Comparison of ENCODE assay signal across 10 mouse cellular contexts in the genomic region with DNA sequence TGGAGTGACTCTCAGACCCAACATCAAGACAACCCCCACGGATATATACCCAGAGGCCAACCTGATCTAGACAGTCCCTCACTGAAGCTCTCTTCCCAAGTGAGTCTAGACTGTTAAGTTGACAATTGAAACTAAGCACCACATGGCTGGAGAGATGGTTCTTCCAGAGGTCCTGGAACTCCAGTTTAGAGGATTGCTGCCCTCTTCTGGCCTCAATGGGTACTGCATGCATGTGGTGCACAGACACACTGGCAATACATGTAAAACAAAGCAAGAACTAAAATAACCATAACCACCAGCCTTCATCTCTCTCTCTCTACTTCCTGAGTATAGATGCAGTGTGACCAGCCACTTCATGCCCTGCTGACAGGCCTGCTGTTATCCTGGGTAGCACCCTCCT. TPM values are rescaled to one million over a fixed set of nuclear protein-coding genes. Genes with fewer than 3 reads are reported as not detected.
DNase-seq lines count a peak whose midpoint lies in the region; ATAC-seq and TF ChIP-seq lines count a peak whose summit lies in the region.
"Had no signal": no experiment of that assay in that cellular context is flagged by ENCODE, and none has a peak within 500 bp of the region (broad histone marks: within the 10 kb centered on the region; RNA-seq: fewer than 3 reads in every experiment).

No protein-coding gene starts in this region.

- TF ChIP-seq POLR2A in testis, adult 2 months (IDR thresholded peaks at IDR 0.05; ENCODE audit: control insufficient read depth, low read depth, low read length) = no peak

- H3K4me1 ChIP-seq in forebrain, embryonic 11.5 days (replicated peaks; ENCODE audit: control insufficient read depth, insufficient read depth, low read length) = no peaks in the 10 kb centered on the region
- H3K4me1 ChIP-seq in forebrain, embryonic 16.5 days (replicated peaks; ENCODE audit: control insufficient read depth, insufficient read depth, low read length) = no peaks in the 10 kb centered on the region
- H3K4me1 ChIP-seq in midbrain, embryonic 11.5 days (ENCODE audit: control insufficient read depth, insufficient read depth, low read length) = no peaks in the 10 kb centered on the region; the same call in 1 of the 2 replicates
- H3K4me1 ChIP-seq in midbrain, embryonic 14.5 days (ENCODE audit: control insufficient read depth, insufficient read depth, low read length) = no peaks in the 10 kb centered on the region
- peaks cover 8% of the 10 kb centered on the region for H3K4me1 ChIP-seq in testis, adult 2 months (ENCODE audit: control insufficient read depth, insufficient read depth, low read length)
- H3K4me1 ChIP-seq: hindbrain, embryonic 15.5 days; liver, embryonic 13.5 days had no signal

- no peak overlapping the region for H3K4me3 ChIP-seq in forebrain, embryonic 11.5 days (ENCODE audit: low read depth, low read length)
- no peak overlapping the region for H3K4me3 ChIP-seq in forebrain, embryonic 16.5 days (replicated peaks; ENCODE audit: low read length)
- H3K4me3 ChIP-seq in midbrain, embryonic 11.5 days (ENCODE audit: low read depth, low read length) = no peak overlapping the region
- no peak overlapping the region for H3K4me3 ChIP-seq in midbrain, embryonic 14.5 days (replicated peaks; ENCODE audit: low read depth, low read length)
- peak overlapping the region; percentile 14; the same call in 1 of the 2 replicates for H3K4me3 ChIP-seq in testis, adult 2 months (ENCODE audit: control insufficient read depth, low read depth, low read length)
- H3K4me3 ChIP-seq: hindbrain, embryonic 15.5 days; liver, embryonic 13.5 days had no signal

- no peak overlapping the region for H3K27ac ChIP-seq in forebrain, embryonic 11.5 days (ENCODE audit: low read depth, low read length)
- no peak overlapping the region for H3K27ac ChIP-seq in forebrain, embryonic 16.5 days (ENCODE audit: low read length)
- H3K27ac ChIP-seq in midbrain, embryonic 11.5 days (ENCODE audit: low read depth, low read length) = no peak overlapping the region
- no peak overlapping the region for H3K27ac ChIP-seq in midbrain, embryonic 14.5 days (replicated peaks; ENCODE audit: low read depth, low read length)
- no peak overlapping the region for H3K27ac ChIP-seq in testis, adult 2 months (ENCODE audit: control insufficient read depth, insufficient read depth, low read depth, low read length)
- H3K27ac ChIP-seq: hindbrain, embryonic 15.5 days; liver, embryonic 13.5 days had no signal

- no peaks in the 10 kb centered on the region for H3K27me3 ChIP-seq in forebrain, embryonic 11.5 days (ENCODE audit: control insufficient read depth, insufficient read depth, low read length)
- no peaks in the 10 kb centered on the region for H3K27me3 ChIP-seq in forebrain, embryonic 16.5 days (replicated peaks; ENCODE audit: control insufficient read depth, insufficient read depth, low read length)
- H3K27me3 ChIP-seq in midbrain, embryonic 11.5 days (ENCODE audit: control insufficient read depth, insufficient read depth, low read length) = no peaks in the 10 kb centered on the region
- no peaks in the 10 kb centered on the region for H3K27me3 ChIP-seq in midbrain, embryonic 14.5 days (ENCODE audit: control insufficient read depth, insufficient read depth, low read length)
- no peaks in the 10 kb centered on the region for H3K27me3 ChIP-seq in testis, adult 2 months (ENCODE audit: control insufficient read depth, insufficient read depth, low read length)
- H3K27me3 ChIP-seq: hindbrain, embryonic 15.5 days had no signal

- no peak for ATAC-seq in forebrain, embryonic 11.5 days (replicated peaks; ENCODE audit: low FRiP score)
- no peak for ATAC-seq in forebrain, embryonic 16.5 days
- no peak for ATAC-seq in midbrain, embryonic 11.5 days (ENCODE audit: low FRiP score)
- no peak for ATAC-seq in midbrain, embryonic 14.5 days (ENCODE audit: low FRiP score, low TSS enrichment)
- no peak for ATAC-seq in megakaryocyte-erythroid progenitor cell, adult 5-6 weeks (replicated peaks; ENCODE audit: low FRiP score, low TSS enrichment, poor library complexity, severe bottlenecking)

- H3K9ac ChIP-seq in forebrain, embryonic 11.5 days (ENCODE audit: low read length) = no peak overlapping the region
- no peak overlapping the region for H3K9ac ChIP-seq in forebrain, embryonic 16.5 days (replicated peaks; ENCODE audit: low read depth, low read length)
- no peak overlapping the region for H3K9ac ChIP-seq in midbrain, embryonic 11.5 days (ENCODE audit: low read length)
- no peak overlapping the region for H3K9ac ChIP-seq in midbrain, embryonic 14.5 days (replicated peaks; ENCODE audit: low read length)
- H3K9ac ChIP-seq: hindbrain, embryonic 15.5 days; liver, embryonic 13.5 days had no signal

- no peaks in the 10 kb centered on the region; the same call in 1 of the 2 replicates for H3K9me3 ChIP-seq in forebrain, embryonic 11.5 days (ENCODE audit: control insufficient read depth, low read length)
- H3K9me3 ChIP-seq in forebrain, embryonic 16.5 days (ENCODE audit: control insufficient read depth, low read length) = peaks cover 3% of the 10 kb centered on the region; the same call in 1 of the 2 replicates
- peaks cover 3% of the 10 kb centered on the region; the same call in 1 of the 2 replicates for H3K9me3 ChIP-seq in midbrain, embryonic 11.5 days (ENCODE audit: control insufficient read depth, low read length)
- no peaks in the 10 kb centered on the region for H3K9me3 ChIP-seq in midbrain, embryonic 14.5 days (ENCODE audit: control insufficient read depth, low read length)
- H3K9me3 ChIP-seq: hindbrain, embryonic 15.5 days; liver, embryonic 13.5 days had no signal

- intact Hi-C loops in gastrocnemius, postnatal 36 days (cut with DNase I) = no loop called here

- DNase-seq in forebrain, embryonic 11.5 days (ENCODE audit: low spot score) = peak; percentile 70
- DNase-seq in midbrain, embryonic 11.5 days (ENCODE audit: low spot score, missing footprints) = peak; percentile 90
- DNase-seq in midbrain, embryonic 14.5 days = no peak
- peak; percentile 78 for DNase-seq in embryo, embryonic 10 days (ENCODE audit: low spot score)
- DNase-seq in gastrocnemius, postnatal 36 days = no peak
- DNase-seq: liver, embryonic 13.5 days had no signal

- no peaks in the 10 kb centered on the region for H3K36me3 ChIP-seq in forebrain, embryonic 11.5 days (ENCODE audit: control insufficient read depth, insufficient read depth, low read length)
- H3K36me3 ChIP-seq in forebrain, embryonic 16.5 days (ENCODE audit: control insufficient read depth, insufficient read depth) = no peaks in the 10 kb centered on the region
- H3K36me3 ChIP-seq in midbrain, embryonic 11.5 days (ENCODE audit: control insufficient read depth, insufficient read depth, low read length) = no peaks in the 10 kb centered on the region
- no peaks in the 10 kb centered on the region for H3K36me3 ChIP-seq in midbrain, embryonic 14.5 days (ENCODE audit: control insufficient read depth, insufficient read depth, low read length)
- H3K36me3 ChIP-seq in testis, adult 2 months (ENCODE audit: control insufficient read depth, insufficient read depth, low read length) = no peaks in the 10 kb centered on the region
- H3K36me3 ChIP-seq: hindbrain, embryonic 15.5 days; liver, embryonic 13.5 days had no signal

- no peak overlapping the region for H3K4me2 ChIP-seq in forebrain, embryonic 11.5 days (ENCODE audit: low read depth, low read length, severe bottlenecking)
- H3K4me2 ChIP-seq in forebrain, embryonic 16.5 days (ENCODE audit: low read length) = no peak overlapping the region
- H3K4me2 ChIP-seq in midbrain, embryonic 11.5 days = no peak overlapping the region
- no peak overlapping the region for H3K4me2 ChIP-seq in midbrain, embryonic 14.5 days (ENCODE audit: low read length)
- H3K4me2 ChIP-seq: hindbrain, embryonic 15.5 days; liver, embryonic 13.5 days had no signal

- peak; percentile 65; the same call in 1 of the 2 replicates for TF ChIP-seq CTCF in testis, adult 2 months (IDR thresholded peaks at IDR 0.05; ENCODE audit: control insufficient read depth, insufficient read depth, insufficient replicate concordance, low read depth, low read length)

- WGBS in forebrain, embryonic 11.5 days = 76% methylated on average over 1 of the region's 1 CpGs
- WGBS in forebrain, embryonic 16.5 days = 81% methylated on average over 1 of the region's 1 CpGs
- WGBS in midbrain, embryonic 11.5 days = 71% methylated on average over 1 of the region's 1 CpGs
- 94% methylated on average over 1 of the region's 1 CpGs for WGBS in midbrain, embryonic 14.5 days

RNA-seq across cellular contexts. Expression of a gene that starts 20.2 kb away (rescaled TPM):
- polyA plus RNA-seq in forebrain, embryonic 11.5 days (2014; fragmentation: Nextera tagmentation; extraction: Ambion mirVana) = 6.0 and 7.4 TPM in 2 replicates
- 8.2 and 18.0 TPM in 2 replicates for polyA plus RNA-seq in forebrain, embryonic 16.5 days (2015; fragmentation: Nextera tagmentation; extraction: Ambion mirVana)
- 11.6 and 12.8 TPM in 2 replicates for polyA plus RNA-seq in midbrain, embryonic 11.5 days (2014; fragmentation: Nextera tagmentation; extraction: Ambion mirVana)
- polyA plus RNA-seq in midbrain, embryonic 14.5 days (2014; fragmentation: Nextera tagmentation; extraction: Ambion mirVana) = 35.7 and 55.3 TPM in 2 replicates
- polyA plus RNA-seq in testis, adult 2 months (2012; rRNA removed) = 921 and 1,095 TPM in 2 replicates
- total RNA-seq in gastrocnemius, postnatal 36 days (2021) = not detected
- not detected in 2 replicates for total RNA-seq in megakaryocyte-erythroid progenitor cell, adult 5-6 weeks (2014; fragmentation: Nextera tagmentation)
- total RNA-seq in megakaryocyte-erythroid progenitor cell, adult 5-6 weeks (2017) = not detected in 2 replicates
- polyA plus RNA-seq: liver, embryonic 13.5 days had no signal

Comparison
In these comparisons a context has a peak if more than half of its experiments do, and no peak if none do; other contexts are left out.
1. DNase-seq: peak in forebrain, embryonic 11.5 days (single experiment), midbrain, embryonic 11.5 days (single experiment) and embryo, embryonic 10 days (single experiment); none in midbrain, embryonic 14.5 days (single experiment) and gastrocnemius, postnatal 36 days (0 of 2).
2. RNA of a gene that starts 20.2 kb away (polyA plus RNA-seq): 921 to 1,095 TPM in testis, adult 2 months; 35.7 to 55.3 TPM in midbrain, embryonic 14.5 days, 8.2 to 18.0 TPM in forebrain, embryonic 16.5 days, 11.6 to 12.8 TPM in midbrain, embryonic 11.5 days and 6.0 to 7.4 TPM in forebrain, embryonic 11.5 days; every median in the first group is over 10 times any median in the second.